Mouse (Mus musculus) heart, embryonic 14.5 days (tissue): Measurements from ENCODE around the gene Trim67. TPM values are rescaled to one million over a fixed set of nuclear protein-coding genes. Genes with fewer than 3 reads are reported as not detected.
A peak's percentile ranks its signal among the peaks of the same experiment; 100 is the strongest.

Source experiments
- ATAC-seq: fragments of 200-750 bp; cut with Nextera tagmentation; 2 replicates; pipeline ENCODE4 v1.8.0; 2017; ENCODE audit warnings: low read depth, moderate TSS enrichment; ENCODE audit not compliant: insufficient number of reproducible peaks, insufficient read depth, low FRiP score
- H3K27ac ChIP-seq, 2 experiments: fragments of 200-500 bp in 1 of 2; fragments of 300-500 bp in 1 of 2; sonication (generic) in 1 of 2; replicated peaks in 1 of 2; 2 replicates each; pipeline ENCODE4 v1.5.1; 2012 to 2014; ENCODE audit warnings: low read depth in 2 of 2, low read length in 2 of 2, control low read depth in 1 of 2, mild to moderate bottlenecking in 1 of 2, mixed read lengths in 1 of 2; ENCODE audit not compliant: control insufficient read depth in 1 of 2, insufficient read depth in 1 of 2
- H3K27me3 ChIP-seq: fragments of 300-500 bp; sonication (generic); 2 replicates; pipeline ENCODE4 v1.6.1; 2014; ENCODE audit warnings: mild to moderate bottlenecking, low read length, control low read depth; ENCODE audit not compliant: control insufficient read depth, insufficient read depth
- H3K36me3 ChIP-seq: fragments of 300-500 bp; sonication (generic); 2 replicates; pipeline ENCODE4 v1.6.1; 2014; ENCODE audit warnings: mild to moderate bottlenecking, control low read depth, low read length, mixed read lengths; ENCODE audit not compliant: control insufficient read depth, insufficient read depth
- H3K4me1 ChIP-seq, 2 experiments: fragments of 200-500 bp in 1 of 2; fragments of 300-500 bp in 1 of 2; sonication (generic) in 1 of 2; 2 replicates each; pipeline ENCODE4 v1.6.1; 2012 to 2014; ENCODE audit warnings: low read length in 2 of 2, control low read depth in 1 of 2, mixed read lengths in 1 of 2; ENCODE audit not compliant: control insufficient read depth in 2 of 2, insufficient read depth in 2 of 2
- H3K4me2 ChIP-seq: fragments of 300-500 bp; sonication (generic); 2 replicates; pipeline ENCODE4 v1.6.1; 2014; ENCODE audit warnings: mild to moderate bottlenecking, low read length
- H3K4me3 ChIP-seq, 2 experiments: fragments of 200-500 bp in 1 of 2; fragments of 300-500 bp in 1 of 2; sonication (generic) in 1 of 2; 2 replicates each; pipeline ENCODE4 v1.5.1; 2012 to 2014; ENCODE audit warnings: low read length in 2 of 2, mild to moderate bottlenecking in 2 of 2, control low read depth in 1 of 2, low read depth in 1 of 2, moderate library complexity in 1 of 2; ENCODE audit not compliant: control insufficient read depth in 1 of 2, insufficient read depth in 1 of 2
- H3K9ac ChIP-seq: fragments of 300-500 bp; sonication (generic); 2 replicates; pipeline ENCODE4 v1.6.1; 2014; ENCODE audit warnings: mild to moderate bottlenecking, low read length
- H3K9me3 ChIP-seq: fragments of 300-500 bp; sonication (generic); 2 replicates; pipeline ENCODE4 v1.6.1; 2016; ENCODE audit warnings: low read length, control low read depth; ENCODE audit not compliant: control insufficient read depth
- WGBS: fragments of 180-500 bp; shearing (Covaris S2); extraction: QIAGEN DNeasy Blood & Tissue Kit; methylation state at CpG from one replicate; pipeline ENCODE4 v1.1.7; 2014; 5-methylcytosine and 5-hydroxymethylcytosine counted together
- polyA plus RNA-seq: library from polyadenylated mRNA; unstranded; fragments of >200 nt; fragmentation: Nextera tagmentation; extraction: Ambion mirVana; gene quantifications from 2 replicates; pipeline ENCODE4 v1.2.1, GENCODE M21; 2014

The Trim67 gene
- polyA plus RNA-seq, 1 experiment from 2014 or later: 0.22 TPM

DNA sequence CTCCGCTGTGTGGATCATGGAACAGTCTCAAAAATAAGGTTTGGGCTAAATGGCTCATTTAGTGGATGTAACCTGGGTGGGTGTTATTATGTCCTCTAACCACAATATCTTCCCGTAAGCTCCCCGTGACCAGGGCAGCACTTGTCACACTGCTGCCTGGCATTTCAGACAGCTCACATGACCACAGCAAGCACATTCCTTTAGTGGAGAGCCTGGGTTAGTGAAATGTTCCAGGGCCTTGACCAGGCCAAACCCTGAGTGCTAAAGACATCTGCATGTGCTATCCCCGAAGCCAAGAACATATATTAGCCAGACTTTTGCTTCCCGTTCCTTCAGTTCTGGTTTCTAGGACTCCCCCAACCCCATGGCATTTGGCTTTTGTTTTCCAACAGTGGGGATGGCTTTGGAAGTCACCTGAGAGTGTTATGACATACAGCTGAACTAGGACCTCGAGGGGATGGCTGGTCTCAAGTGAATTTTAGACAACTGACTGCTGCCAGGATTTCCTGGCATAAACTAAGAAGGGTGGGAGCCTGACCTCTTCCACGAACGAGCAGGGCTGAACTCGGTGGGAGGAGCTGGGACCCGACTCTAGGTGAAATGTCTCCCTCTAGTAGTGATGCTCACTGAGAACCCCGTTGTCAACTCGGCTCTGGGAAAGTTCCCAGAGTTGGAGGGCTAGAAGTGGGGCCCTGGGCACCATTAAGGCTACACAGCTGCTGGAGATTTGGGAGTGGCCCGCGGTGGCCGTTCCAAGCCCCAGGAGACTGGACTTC, 40.7 kb downstream of the Trim67 start:
- peak; percentile 70; the same call in 1 of the 2 replicates for ATAC-seq
- Histone ChIP-seq H3K36me3 (peaks cover 14% of the 10 kb centered on the region), H3K9ac (no peak overlapping the region), H3K4me3 (no peak overlapping the region), H3K27ac (peak overlapping the region; percentile 49 to 55), H3K4me2 (peak overlapping the region; percentile 2), H3K9me3 (no peaks in the 10 kb centered on the region), H3K4me1 (peaks cover 12 to 15% of the 10 kb centered on the region in 2 experiments), H3K27me3 (no peaks in the 10 kb centered on the region)
- 22% methylated on average over 15 of the region's 15 CpGs for WGBS

DNA sequence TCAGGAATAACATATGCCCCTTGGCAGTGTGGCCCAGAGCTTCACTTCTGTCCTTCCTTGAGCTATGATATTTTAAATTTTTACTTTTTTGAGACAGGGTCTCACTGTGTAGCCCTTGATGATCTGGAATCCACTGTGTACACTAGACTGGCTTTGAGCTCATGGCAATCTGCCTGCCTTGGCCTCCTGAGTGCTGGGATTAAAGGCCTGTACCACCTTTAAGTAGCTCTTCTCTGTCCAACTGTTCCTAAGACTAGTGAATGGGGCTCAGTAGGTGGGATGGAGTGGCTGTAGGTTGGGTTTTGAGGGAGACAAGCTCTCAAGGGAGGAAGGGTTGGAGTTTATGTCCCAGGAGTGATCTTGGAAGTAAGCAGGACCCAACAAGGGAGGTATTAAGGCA, 43.0 kb downstream of the Trim67 start:
- no peak overlapping the region for H3K27ac ChIP-seq
- ATAC-seq: no peak
- H3K9ac ChIP-seq: no peak overlapping the region
- no peaks in the 10 kb centered on the region for H3K27me3 ChIP-seq
- H3K36me3 ChIP-seq: peaks cover 36% of the 10 kb centered on the region
- H3K4me2 ChIP-seq: no peak overlapping the region
- no peak overlapping the region for H3K4me3 ChIP-seq
- no peaks in the 10 kb centered on the region for H3K9me3 ChIP-seq
- peaks cover 12 to 15% of the 10 kb centered on the region in 2 experiments for H3K4me1 ChIP-seq

GRCm38 (mm10) chr8:124836273-124836672, 43.4 kb downstream of the Trim67 start:
- Histone ChIP-seq H3K36me3 (peaks cover 40% of the 10 kb centered on the region), H3K9me3 (no peaks in the 10 kb centered on the region), H3K27me3 (no peaks in the 10 kb centered on the region), H3K27ac (no peak overlapping the region), H3K4me3 (no peak overlapping the region), H3K4me2 (no peak overlapping the region), H3K9ac (no peak overlapping the region), H3K4me1 (peaks cover 12 to 15% of the 10 kb centered on the region in 2 experiments)
- WGBS: 80% methylated on average over 7 of the region's 7 CpGs
- no peak for ATAC-seq

DNA sequence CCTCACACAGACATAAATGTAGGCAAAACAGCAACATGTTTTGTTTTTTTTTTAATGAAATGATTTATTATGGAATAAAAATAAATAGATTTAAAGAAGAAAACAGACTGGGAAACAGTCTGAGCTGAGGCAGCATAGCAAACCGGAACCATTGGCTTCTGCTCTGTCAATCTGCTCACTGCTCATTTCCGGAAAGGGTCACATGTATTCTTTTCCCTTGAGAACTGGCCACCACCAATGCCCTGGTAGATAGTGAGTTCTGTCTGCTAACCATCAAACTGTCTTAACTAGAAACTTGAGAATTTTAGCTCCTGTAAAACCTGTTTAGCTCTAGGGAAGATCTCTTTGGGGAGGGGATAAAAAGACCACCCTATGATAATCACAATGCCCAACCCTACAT, 44.0 kb downstream of the Trim67 start:
- Histone ChIP-seq H3K27me3 (no peaks in the 10 kb centered on the region), H3K4me1 (peaks cover 12 to 15% of the 10 kb centered on the region in 2 experiments), H3K4me3 (no peak overlapping the region), H3K9me3 (no peaks in the 10 kb centered on the region), H3K27ac (no peak overlapping the region), H3K36me3 (peaks cover 47% of the 10 kb centered on the region), H3K9ac (no peak overlapping the region), H3K4me2 (no peak overlapping the region)
- ATAC-seq: no peak
- 53% methylated on average over 2 of the region's 2 CpGs for WGBS

- H3K4me2 ChIP-seq: no peak overlapping the region
- no peak overlapping the region for H3K4me3 ChIP-seq
- no peak overlapping the region for H3K9ac ChIP-seq
- H3K9me3 ChIP-seq: no peaks in the 10 kb centered on the region
- no peaks in the 10 kb centered on the region for H3K27me3 ChIP-seq
- H3K36me3 ChIP-seq: peaks cover 49% of the 10 kb centered on the region
- H3K4me1 ChIP-seq: peaks cover 12 to 14% of the 10 kb centered on the region in 2 experiments
- WGBS: 87% methylated on average over 2 of the region's 2 CpGs
- no peak overlapping the region for H3K27ac ChIP-seq
- ATAC-seq: no peak
These were observed 45.1 kb downstream of the Trim67 start for GRCm38 (mm10) chr8:124837956-124838355.

DNA sequence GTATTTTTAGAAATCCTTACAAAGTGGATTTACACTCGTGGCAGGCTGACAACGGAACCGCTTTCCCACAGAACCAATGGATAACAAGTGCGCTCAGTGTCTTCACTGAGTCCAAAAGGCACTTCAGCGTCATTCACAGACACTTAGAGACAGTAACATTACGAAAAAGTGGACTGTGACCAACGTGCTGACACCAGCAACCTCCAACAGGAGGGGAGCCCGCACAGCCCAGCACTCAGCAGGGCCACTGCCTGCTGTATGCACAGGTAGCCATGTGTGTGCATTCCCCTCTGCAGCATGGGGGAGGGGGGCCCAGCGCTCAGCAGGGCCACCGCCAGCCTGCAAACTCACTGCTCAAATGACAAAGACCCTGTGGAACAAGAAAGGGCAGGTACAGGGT, 46.5 kb downstream of the Trim67 start:
- no peaks in the 10 kb centered on the region for H3K9me3 ChIP-seq
- no peak for ATAC-seq
- 68% methylated on average over 10 of the region's 10 CpGs for WGBS

GRCm38 (mm10) chr8:124840900-124841299, 48.0 kb downstream of the Trim67 start:
- Histone ChIP-seq H3K9me3 (no peaks in the 10 kb centered on the region), H3K4me3 (no peak overlapping the region), H3K4me1 (no peaks in the 10 kb centered on the region), H3K27ac (no peak overlapping the region), H3K9ac (no peak overlapping the region), H3K27me3 (no peaks in the 10 kb centered on the region), H3K36me3 (peaks cover 55% of the 10 kb centered on the region), H3K4me2 (no peak overlapping the region)
- ATAC-seq: no peak
- 91% methylated on average over 7 of the region's 7 CpGs for WGBS

More for the DNA sequence above, 46.5 kb downstream of the Trim67 start:
- no peaks in the 10 kb centered on the region for H3K27me3 ChIP-seq
- no peak overlapping the region for H3K4me3 ChIP-seq
- H3K36me3 ChIP-seq: peaks cover 49% of the 10 kb centered on the region
- H3K9ac ChIP-seq: no peak overlapping the region
- H3K27ac ChIP-seq: no peak overlapping the region
- H3K4me2 ChIP-seq: no peak overlapping the region
- H3K4me1 ChIP-seq: no peaks in the 10 kb centered on the region; a peak in 1 of 4 replicates

DNA sequence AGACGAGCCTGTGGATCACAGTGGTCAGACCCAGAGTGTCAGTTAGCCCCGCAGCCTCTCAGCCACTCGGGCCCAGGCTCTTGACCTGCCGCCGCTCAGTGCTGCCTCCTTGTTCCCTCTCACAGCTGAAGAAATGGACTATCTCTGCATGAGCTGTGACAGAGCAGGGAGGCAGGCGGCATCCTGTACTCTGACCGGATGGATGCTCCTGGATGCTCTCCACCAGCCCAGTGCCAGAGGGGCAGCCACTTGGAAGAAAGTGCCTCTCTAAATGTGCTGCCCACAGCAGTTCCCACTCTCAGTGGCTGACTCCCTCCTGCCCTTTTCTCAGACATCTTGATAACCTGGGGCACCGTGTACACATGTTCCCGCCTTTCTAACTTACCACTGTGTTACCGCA, 48.9 kb downstream of the Trim67 start:
- H3K9ac ChIP-seq: no peak overlapping the region
- no peak overlapping the region for H3K4me3 ChIP-seq
- H3K27me3 ChIP-seq: no peaks in the 10 kb centered on the region
- H3K4me2 ChIP-seq: no peak overlapping the region
- H3K27ac ChIP-seq: no peak overlapping the region
- H3K36me3 ChIP-seq: peaks cover 55% of the 10 kb centered on the region
- 84% methylated on average over 10 of the region's 10 CpGs for WGBS
- H3K4me1 ChIP-seq: no peaks in the 10 kb centered on the region
- H3K9me3 ChIP-seq: no peaks in the 10 kb centered on the region
- no peak for ATAC-seq
